Mouse (Mus musculus) lung, postnatal 0 days (tissue): ENCODE measurements around the gene Gpc2. TPM values are rescaled to one million over a fixed set of nuclear protein-coding genes. Genes with fewer than 3 reads are reported as not detected.
A peak's percentile ranks its signal among the peaks of the same experiment; 100 is the strongest.

Experiments used
- ATAC-seq: fragments of 200-750 bp; cut with Nextera tagmentation; 2 replicates; pipeline ENCODE4 v1.8.0; 2017; ENCODE audit warnings: moderate library complexity
- DNase-seq: peaks from one replicate; pipeline ENCODE4 v3.0.0-alpha.2; 2016; ENCODE audit warnings: low spot score
- H3K27ac ChIP-seq: fragments of 300-500 bp; sonication (generic); 2 replicates; pipeline ENCODE4 v1.5.1; 2014; ENCODE audit warnings: antibody characterized with exemption, mild to moderate bottlenecking, low read length, mixed read lengths
- H3K27me3 ChIP-seq: fragments of 300-500 bp; sonication (generic); replicated peaks from 2 replicates; pipeline ENCODE4 v1.6.1; 2014; ENCODE audit warnings: low read length, mixed read lengths; ENCODE audit not compliant: insufficient read depth
- H3K36me3 ChIP-seq: fragments of 300-500 bp; sonication (generic); 2 replicates; pipeline ENCODE4 v1.6.1; 2014; ENCODE audit warnings: low read length, mixed read lengths; ENCODE audit not compliant: insufficient read depth
- H3K4me1 ChIP-seq: fragments of 300-500 bp; sonication (generic); 2 replicates; pipeline ENCODE4 v1.6.1; 2014; ENCODE audit warnings: antibody characterized with exemption, low read depth, low read length, mixed read lengths; ENCODE audit not compliant: insufficient read depth
- H3K4me2 ChIP-seq: fragments of 300-500 bp; sonication (generic); replicated peaks from 2 replicates; pipeline ENCODE4 v1.6.1; 2014; ENCODE audit warnings: low read depth, mild to moderate bottlenecking, low read length, moderate library complexity, mixed read lengths
- H3K4me3 ChIP-seq: fragments of 300-500 bp; sonication (generic); 2 replicates; pipeline ENCODE4 v1.5.1; 2014; ENCODE audit warnings: low read depth, low read length
- H3K9ac ChIP-seq: fragments of 300-500 bp; sonication (generic); replicated peaks from 2 replicates; pipeline ENCODE4 v1.6.1; 2014; ENCODE audit warnings: low read depth, mild to moderate bottlenecking
- H3K9me3 ChIP-seq: fragments of 300-500 bp; sonication (generic); 2 replicates; pipeline ENCODE4 v1.6.1; 2016; ENCODE audit warnings: low read length, mixed read lengths
- CTCF ChIP-seq: IDR thresholded peaks from 2 replicates; pipeline ENCODE4 v1.5.1; 2016; ENCODE audit warnings: antibody characterized with exemption, mild to moderate bottlenecking
- EP300 ChIP-seq: IDR thresholded peaks from 2 replicates; pipeline ENCODE4 v1.6.1; 2016; ENCODE audit warnings: antibody characterized with exemption, mild to moderate bottlenecking, control low read depth
- WGBS: fragments of 180-500 bp; shearing (Covaris S2); extraction: QIAGEN DNeasy Blood & Tissue Kit; methylation state at CpG from one replicate; pipeline ENCODE4 v1.1.7; 2014; 5-methylcytosine and 5-hydroxymethylcytosine counted together
- polyA plus RNA-seq: library from polyadenylated mRNA; unstranded; fragments of >200 nt; fragmentation: Nextera tagmentation; extraction: Ambion mirVana; gene quantifications from 2 replicates; pipeline ENCODE4 v1.2.1, GENCODE M21; 2015

The Gpc2 gene
- polyA plus RNA-seq, 1 experiment from 2014 or later = 2.0 TPM

GRCm38 (mm10) chr5:138272409-138272923 is 7.3 kb downstream of the Gpc2 start, which contains the start of gene Gal3st4:
Gene Gal3st4 (minus strand): TSS chr5:138272840.
- H3K4me2 ChIP-seq = peak within 1 kb of the TSS; percentile 36
- no peaks in the 10 kb centered on the region for H3K27me3 ChIP-seq
- ATAC-seq (peak; percentile 50; the same call in 1 of the 2 replicates), DNase-seq (peak; percentile 36)
- H3K4me3 ChIP-seq = no peak within 1 kb of the TSS
- H3K4me1 ChIP-seq = no peaks in the 10 kb centered on the region
- no peak within 1 kb of the TSS for H3K9ac ChIP-seq
- H3K27ac ChIP-seq = no peak within 1 kb of the TSS
- no peaks in the 10 kb centered on the region for H3K9me3 ChIP-seq
- H3K36me3 ChIP-seq = no peaks in the 10 kb centered on the region
- 10% methylated on average over 12 of the region's 12 CpGs for WGBS
- TF ChIP-seq CTCF (no peak), EP300 (no peak)

- Histone ChIP-seq H3K4me1 (no peaks in the 10 kb centered on the region), H3K4me3 (no peak overlapping the region), H3K36me3 (no peaks in the 10 kb centered on the region), H3K9me3 (no peaks in the 10 kb centered on the region), H3K27me3 (no peaks in the 10 kb centered on the region), H3K4me2 (no peak overlapping the region), H3K9ac (no peak overlapping the region), H3K27ac (no peak overlapping the region)
- WGBS = 42% methylated on average over 3 of the region's 3 CpGs
- no peak for DNase-seq
- ATAC-seq = no peak
- no peak for TF ChIP-seq EP300
- TF ChIP-seq CTCF = no peak
These were observed 8.6 kb downstream of the Gpc2 start for GRCm38 (mm10) chr5:138271232-138271631.

GRCm38 (mm10) chr5:138268980-138269379 is 10.8 kb downstream of the Gpc2 start:
- no peaks in the 10 kb centered on the region for H3K27me3 ChIP-seq
- H3K9ac ChIP-seq = no peak overlapping the region
- no peak overlapping the region for H3K27ac ChIP-seq
- 67% methylated on average over 4 of the region's 4 CpGs for WGBS
- no peaks in the 10 kb centered on the region for H3K36me3 ChIP-seq
- TF ChIP-seq CTCF (no peak), EP300 (no peak)
- ATAC-seq (no peak), DNase-seq (no peak)
- H3K4me1 ChIP-seq = peaks cover 6% of the 10 kb centered on the region
- H3K9me3 ChIP-seq = no peaks in the 10 kb centered on the region
- no peak overlapping the region for H3K4me3 ChIP-seq
- H3K4me2 ChIP-seq = no peak overlapping the region

DNA sequence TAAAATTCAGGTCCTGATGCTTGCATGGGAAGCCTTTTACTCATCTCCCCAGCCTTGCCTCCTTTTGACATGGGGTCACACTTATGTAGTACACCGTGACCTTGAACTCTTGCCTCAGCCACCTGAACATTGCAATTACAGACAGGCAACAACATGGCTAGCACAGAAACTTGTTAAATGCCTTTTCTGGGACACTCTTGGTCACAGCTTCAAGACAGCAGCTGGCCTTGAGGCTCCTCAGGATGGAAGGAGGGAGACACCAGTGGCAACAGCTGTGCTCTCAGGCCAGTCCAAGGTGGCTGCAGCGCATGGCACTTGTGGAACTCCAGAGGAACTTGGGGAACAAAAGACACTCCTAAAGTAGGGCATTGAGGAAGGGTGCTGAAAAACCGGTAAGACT is 12.7 kb downstream of the Gpc2 start:
- H3K4me1 ChIP-seq = peaks cover 11% of the 10 kb centered on the region
- WGBS = 77% methylated on average over 3 of the region's 3 CpGs
- H3K4me3 ChIP-seq = no peak overlapping the region
- H3K9me3 ChIP-seq = no peaks in the 10 kb centered on the region
- no peak for ATAC-seq
- DNase-seq = no peak
- TF ChIP-seq EP300 (no peak), CTCF (no peak)
- H3K27ac ChIP-seq = no peak overlapping the region
- no peak overlapping the region for H3K9ac ChIP-seq
- no peaks in the 10 kb centered on the region for H3K27me3 ChIP-seq
- H3K36me3 ChIP-seq = no peaks in the 10 kb centered on the region
- H3K4me2 ChIP-seq = no peak overlapping the region

GRCm38 (mm10) chr5:138265712-138266111 is 14.1 kb downstream of the Gpc2 start:
- Histone ChIP-seq H3K36me3 (no peaks in the 10 kb centered on the region), H3K9ac (no peak overlapping the region), H3K9me3 (no peaks in the 10 kb centered on the region), H3K27ac (no peak overlapping the region), H3K4me2 (no peak overlapping the region), H3K4me3 (no peak overlapping the region), H3K27me3 (no peaks in the 10 kb centered on the region), H3K4me1 (peaks cover 11% of the 10 kb centered on the region)
- TF ChIP-seq CTCF = no peak
- no peak for TF ChIP-seq EP300
- ATAC-seq = no peak
- DNase-seq = no peak
- WGBS = 93% methylated on average over 4 of the region's 4 CpGs

GRCm38 (mm10) chr5:138264207-138264578 is 15.6 kb downstream of the Gpc2 start:
- Histone ChIP-seq H3K4me3 (peak overlapping the region; percentile 87), H3K36me3 (0 out of 2 replicates have a peak, but pooled peaks cover 6% of the 10 kb centered on the region), H3K9me3 (no peaks in the 10 kb centered on the region), H3K27ac (peak overlapping the region; percentile 75), H3K9ac (peak overlapping the region; percentile 82), H3K27me3 (no peaks in the 10 kb centered on the region), H3K4me2 (peak overlapping the region; percentile 99), H3K4me1 (peaks cover 11% of the 10 kb centered on the region)
- no peak for ATAC-seq
- WGBS = 15% methylated on average over 6 of the region's 6 CpGs
- DNase-seq = no peak
- no peak for TF ChIP-seq CTCF
- no peak for TF ChIP-seq EP300
